Mouse (Mus musculus): ENCODE results near the gene Sh3bgrl2. TPM values are rescaled to one million over a fixed set of nuclear protein-coding genes. Genes with fewer than 3 reads are reported as not detected.

Sh3bgrl2 gene
- polyA plus RNA-seq, 1 experiment from 2014 or later = 15.0 TPM

- Histone ChIP-seq H3K4me3 (no peak overlapping the region), H3K4me2 (no peak overlapping the region), H3K9me3 (no peaks in the 10 kb centered on the region), H3K36me3 (no peaks in the 10 kb centered on the region), H3K9ac (no peak overlapping the region), H3K4me1 (peaks cover 48% of the 10 kb centered on the region), H3K27ac (replicated peaks) (peak overlapping the region; percentile 64), H3K27me3 (replicated peaks) (no peaks in the 10 kb centered on the region)
- ATAC-seq (ENCODE audit: extremely low read depth, insufficient number of reproducible peaks, low FRiP score, low TSS enrichment) = no peak; the same call in 1 of the 2 replicates
- WGBS = 26% methylated on average over 3 of the region's 3 CpGs
These were observed 7.2 kb upstream of the Sh3bgrl2 start for GRCm38 (mm10) chr9:83540975-83541374.

- no peak overlapping the region for H3K9ac ChIP-seq
- no peaks in the 10 kb centered on the region for H3K9me3 ChIP-seq
- no peak overlapping the region for H3K4me2 ChIP-seq
- no peak overlapping the region for H3K27ac ChIP-seq (replicated peaks)
- H3K4me3 ChIP-seq = no peak overlapping the region
- H3K27me3 ChIP-seq (replicated peaks) = no peaks in the 10 kb centered on the region; the same call in 1 of the 2 replicates
- ATAC-seq (ENCODE audit: extremely low read depth, insufficient number of reproducible peaks, low FRiP score, low TSS enrichment) = no peak
- no peaks in the 10 kb centered on the region for H3K36me3 ChIP-seq
- peaks cover 27% of the 10 kb centered on the region for H3K4me1 ChIP-seq
These were observed 2.9 kb upstream of the Sh3bgrl2 start for GRCm38 (mm10) chr9:83545240-83545639.

GRCm38 (mm10) chr9:83546316-83546715, 1.8 kb upstream of the Sh3bgrl2 start:
- no peak for ATAC-seq (ENCODE audit: extremely low read depth, insufficient number of reproducible peaks, low FRiP score, low TSS enrichment)
- Histone ChIP-seq H3K4me2 (no peak overlapping the region), H3K27me3 (replicated peaks) (no peaks in the 10 kb centered on the region; the same call in 1 of the 2 replicates), H3K4me3 (no peak overlapping the region), H3K9me3 (no peaks in the 10 kb centered on the region), H3K9ac (no peak overlapping the region), H3K36me3 (no peaks in the 10 kb centered on the region), H3K27ac (replicated peaks) (no peak overlapping the region), H3K4me1 (peaks cover 18% of the 10 kb centered on the region)
- WGBS = 70% methylated on average over 7 of the region's 7 CpGs

GRCm38 (mm10) chr9:83547229-83547628, 898 bp upstream of the Sh3bgrl2 start:
- no peak overlapping the region for H3K9ac ChIP-seq
- H3K27ac ChIP-seq (replicated peaks) = no peak overlapping the region
- no peak overlapping the region for H3K4me3 ChIP-seq
- no peaks in the 10 kb centered on the region for H3K9me3 ChIP-seq
- no peaks in the 10 kb centered on the region for H3K36me3 ChIP-seq
- 75% methylated on average over 7 of the region's 7 CpGs for WGBS
- no peak overlapping the region for H3K4me2 ChIP-seq
- no peaks in the 10 kb centered on the region; the same call in 1 of the 2 replicates for H3K27me3 ChIP-seq (replicated peaks)
- ATAC-seq (ENCODE audit: extremely low read depth, insufficient number of reproducible peaks, low FRiP score, low TSS enrichment) = no peak
- H3K4me1 ChIP-seq = peaks cover 23% of the 10 kb centered on the region

GRCm38 (mm10) chr9:83549866-83550265, 1.7 kb downstream of the Sh3bgrl2 start:
- no peaks in the 10 kb centered on the region for H3K9me3 ChIP-seq
- no peaks in the 10 kb centered on the region; the same call in 1 of the 2 replicates for H3K27me3 ChIP-seq (replicated peaks)
- peak overlapping the region; percentile 2; the same call in 1 of the 2 replicates for H3K4me3 ChIP-seq
- ATAC-seq (ENCODE audit: extremely low read depth, insufficient number of reproducible peaks, low FRiP score, low TSS enrichment) = no peak
- 84% methylated on average over 6 of the region's 6 CpGs for WGBS
- no peak overlapping the region for H3K27ac ChIP-seq (replicated peaks)
- no peaks in the 10 kb centered on the region for H3K36me3 ChIP-seq
- H3K4me1 ChIP-seq = peaks cover 33% of the 10 kb centered on the region
- peak overlapping the region; percentile 80 for H3K4me2 ChIP-seq
- H3K9ac ChIP-seq = no peak overlapping the region

- no peak overlapping the region for H3K27ac ChIP-seq (replicated peaks)
- no peaks in the 10 kb centered on the region for H3K36me3 ChIP-seq
- no peak overlapping the region for H3K9ac ChIP-seq
- H3K9me3 ChIP-seq = no peaks in the 10 kb centered on the region
- 66% methylated on average over 7 of the region's 7 CpGs for WGBS
- no peak overlapping the region for H3K4me3 ChIP-seq
- no peak for ATAC-seq (ENCODE audit: extremely low read depth, insufficient number of reproducible peaks, low FRiP score, low TSS enrichment)
- peaks cover 36% of the 10 kb centered on the region for H3K4me1 ChIP-seq
- H3K4me2 ChIP-seq = no peak overlapping the region
- no peaks in the 10 kb centered on the region; the same call in 1 of the 2 replicates for H3K27me3 ChIP-seq (replicated peaks)
These were observed 3.0 kb downstream of the Sh3bgrl2 start for GRCm38 (mm10) chr9:83551116-83551515.

- H3K9ac ChIP-seq = no peak overlapping the region
- 75% methylated on average over 6 of the region's 6 CpGs for whole genome bisulfite sequencing
These were observed 3.5 kb downstream of the Sh3bgrl2 start for GRCm38 (mm10) chr9:83551632-83552031.

GRCm38 (mm10) chr9:83555580-83555979, 7.5 kb downstream of the Sh3bgrl2 start:
- Histone ChIP-seq H3K4me3 (no peak overlapping the region), H3K4me2 (no peak overlapping the region), H3K9ac (no peak overlapping the region), H3K4me1 (peaks cover 61% of the 10 kb centered on the region), H3K36me3 (no peaks in the 10 kb centered on the region), H3K9me3 (no peaks in the 10 kb centered on the region), H3K27ac (replicated peaks) (no peak overlapping the region), H3K27me3 (replicated peaks) (no peaks in the 10 kb centered on the region)
- 77% methylated on average over 2 of the region's 2 CpGs for whole genome bisulfite sequencing
- ATAC-seq (ENCODE audit: extremely low read depth, insufficient number of reproducible peaks, low FRiP score, low TSS enrichment) = no peak

More at GRCm38 (mm10) chr9:83551632-83552031, 3.5 kb downstream of the Sh3bgrl2 start:
- peaks cover 41% of the 10 kb centered on the region for H3K4me1 ChIP-seq
- no peak for ATAC-seq (ENCODE audit: extremely low read depth, insufficient number of reproducible peaks, low FRiP score, low TSS enrichment)
- no peaks in the 10 kb centered on the region for H3K9me3 ChIP-seq
- no peak overlapping the region for H3K27ac ChIP-seq (replicated peaks)
- H3K4me3 ChIP-seq = no peak overlapping the region
- no peak overlapping the region for H3K4me2 ChIP-seq
- H3K36me3 ChIP-seq = no peaks in the 10 kb centered on the region
- no peaks in the 10 kb centered on the region; the same call in 1 of the 2 replicates for H3K27me3 ChIP-seq (replicated peaks)

GRCm38 (mm10) chr9:83556236-83556635, 8.1 kb downstream of the Sh3bgrl2 start:
- 16% methylated on average over 6 of the region's 6 CpGs for WGBS
- H3K9ac ChIP-seq = peak overlapping the region; percentile 33; the same call in 1 of the 2 replicates
- H3K4me1 ChIP-seq = peaks cover 67% of the 10 kb centered on the region
- no peak overlapping the region for H3K4me2 ChIP-seq
- ATAC-seq (ENCODE audit: extremely low read depth, insufficient number of reproducible peaks, low FRiP score, low TSS enrichment) = no peak
- H3K36me3 ChIP-seq = no peaks in the 10 kb centered on the region
- no peak overlapping the region for H3K27ac ChIP-seq (replicated peaks)
- H3K9me3 ChIP-seq = no peaks in the 10 kb centered on the region
- no peaks in the 10 kb centered on the region for H3K27me3 ChIP-seq (replicated peaks)
- H3K4me3 ChIP-seq = no peak overlapping the region

- Histone ChIP-seq H3K27me3 (replicated peaks) (no peaks in the 10 kb centered on the region), H3K27ac (replicated peaks) (peak overlapping the region; percentile 68), H3K4me2 (no peak overlapping the region), H3K36me3 (no peaks in the 10 kb centered on the region), H3K9me3 (no peaks in the 10 kb centered on the region), H3K4me1 (peaks cover 61% of the 10 kb centered on the region), H3K4me3 (no peak overlapping the region), H3K9ac (peak overlapping the region; percentile 33; the same call in 1 of the 2 replicates)
- no peak; the same call in 1 of the 2 replicates for ATAC-seq (ENCODE audit: extremely low read depth, insufficient number of reproducible peaks, low FRiP score, low TSS enrichment)
- WGBS = 35% methylated on average over 10 of the region's 10 CpGs
These were observed 8.9 kb downstream of the Sh3bgrl2 start for GRCm38 (mm10) chr9:83556780-83557771.

GRCm38 (mm10) chr9:83560670-83561069, 12.5 kb downstream of the Sh3bgrl2 start:
- H3K9me3 ChIP-seq = no peaks in the 10 kb centered on the region
- H3K27me3 ChIP-seq (replicated peaks) = no peaks in the 10 kb centered on the region
- no peak overlapping the region for H3K4me3 ChIP-seq
- peak overlapping the region; percentile 67 for H3K27ac ChIP-seq (replicated peaks)
- ATAC-seq (ENCODE audit: extremely low read depth, insufficient number of reproducible peaks, low FRiP score, low TSS enrichment) = 0 out of 2 replicates have a peak, but pooled peaks have one; percentile 14
- peaks cover 81% of the 10 kb centered on the region for H3K4me1 ChIP-seq
- H3K9ac ChIP-seq = no peak overlapping the region
- 17% methylated on average over 4 of the region's 4 CpGs for WGBS
- peak overlapping the region; percentile 33 for H3K4me2 ChIP-seq
- H3K36me3 ChIP-seq = no peaks in the 10 kb centered on the region
